Mouse (Mus musculus) kidney, postnatal 25 days (tissue): ENCODE data around the gene Mrps15.

Experiments
- DNase-seq, 2 experiments: peaks; one replicate each; pipeline ENCODE4 v3.0.0; 2021; ENCODE audit warnings: mixed read lengths in 2 of 2

The Mrps15 gene

DNA sequence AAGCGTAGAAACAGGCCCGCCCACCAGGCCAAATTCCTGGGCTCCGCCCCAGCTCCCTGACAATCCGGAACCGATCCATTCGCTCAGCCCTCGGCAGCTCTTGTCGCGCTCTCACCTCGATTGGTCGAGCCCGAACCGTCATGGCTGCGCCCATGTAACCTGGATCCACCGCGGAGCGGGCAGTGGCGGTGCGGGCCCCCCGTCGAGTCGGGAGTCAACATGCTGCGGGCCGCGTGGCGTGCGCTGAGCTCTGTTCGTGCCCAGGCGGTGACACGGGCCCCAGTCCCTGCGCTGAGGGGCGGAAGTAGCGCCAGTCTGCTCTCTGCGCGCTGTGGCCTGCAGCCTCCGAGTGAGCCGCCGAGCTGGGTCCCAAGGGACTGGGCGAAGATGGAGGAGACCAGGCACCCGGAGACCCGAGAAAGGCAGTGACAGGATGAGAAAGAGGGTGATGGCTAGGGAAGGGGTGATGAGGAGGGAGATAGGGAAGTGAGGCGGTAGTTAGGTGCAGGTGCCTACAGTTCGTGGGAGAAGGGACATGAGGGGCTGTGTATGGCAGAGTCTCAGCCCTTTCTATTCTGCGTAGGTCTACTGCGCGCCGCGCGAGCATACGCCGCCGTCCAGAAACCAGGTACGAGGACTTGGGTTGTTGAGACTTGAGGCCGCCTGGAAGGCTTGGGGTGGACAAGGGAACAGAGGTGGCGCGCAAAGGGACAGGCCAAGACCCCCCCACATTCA is at the start of gene Mrps15:
Mrps15 (plus strand) TSS at position 75 of the 735 bp plus-strand sequence.
- peak; percentile 89 to 94 for DNase-seq

DNA sequence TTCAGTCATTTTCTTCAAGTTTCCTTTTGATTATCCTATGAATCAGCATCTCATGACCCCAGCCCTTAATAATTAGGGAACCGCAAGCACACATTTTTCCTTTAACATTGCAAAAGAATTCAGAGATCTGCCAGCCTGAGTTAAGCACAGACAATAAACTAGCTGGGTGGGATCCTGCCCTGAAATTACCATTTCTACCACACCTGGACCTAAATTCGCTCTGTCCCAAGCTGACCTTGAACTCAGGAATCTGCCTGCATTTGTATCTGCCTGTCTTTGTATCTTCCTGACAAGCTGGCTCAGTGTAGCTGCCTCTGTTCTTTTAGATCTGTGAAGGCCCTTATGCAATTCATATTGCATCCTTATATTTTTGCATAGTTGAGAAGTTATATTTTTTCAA is 48.9 kb upstream of the Mrps15 start:
- no peak for DNase-seq

- no peak for DNase-seq
These were observed 45.2 kb upstream of the Mrps15 start for GRCm38 (mm10) chr4:126001311-126002199.

DNA sequence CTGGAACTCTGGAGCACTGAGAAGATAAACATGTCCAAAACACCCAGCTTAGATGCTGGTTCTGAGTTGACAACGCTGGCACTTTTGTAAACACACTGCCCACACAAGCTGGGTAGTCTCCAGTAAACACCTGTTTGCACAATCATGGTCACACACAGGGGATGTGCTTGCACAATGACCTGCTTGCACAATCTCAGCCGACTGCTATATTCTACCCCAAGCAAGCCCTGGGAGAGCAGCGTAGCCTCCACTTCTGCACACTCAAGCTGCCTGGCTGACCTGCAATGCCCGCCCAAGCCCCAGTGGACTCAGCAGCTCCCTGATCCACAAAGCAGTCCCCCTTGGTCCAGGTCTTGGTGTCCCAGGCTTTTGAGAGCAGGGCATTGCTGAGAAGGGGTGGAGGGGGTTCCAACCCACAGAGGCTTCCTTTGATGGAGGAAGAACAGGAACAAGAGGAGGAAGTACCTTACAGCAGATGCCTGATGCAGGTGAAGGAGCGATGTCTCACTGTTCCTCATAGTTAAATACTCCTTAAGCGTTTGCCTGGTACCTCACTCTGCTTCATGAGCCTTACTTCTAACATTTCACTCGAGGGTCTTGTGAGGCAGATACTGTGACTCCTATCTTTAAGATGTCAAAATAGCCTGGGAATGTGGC is 28.9 kb upstream of the Mrps15 start:
- DNase-seq: no peak

- DNase-seq: no peak
These were observed 27.7 kb upstream of the Mrps15 start for GRCm38 (mm10) chr4:126018966-126019538.

DNA sequence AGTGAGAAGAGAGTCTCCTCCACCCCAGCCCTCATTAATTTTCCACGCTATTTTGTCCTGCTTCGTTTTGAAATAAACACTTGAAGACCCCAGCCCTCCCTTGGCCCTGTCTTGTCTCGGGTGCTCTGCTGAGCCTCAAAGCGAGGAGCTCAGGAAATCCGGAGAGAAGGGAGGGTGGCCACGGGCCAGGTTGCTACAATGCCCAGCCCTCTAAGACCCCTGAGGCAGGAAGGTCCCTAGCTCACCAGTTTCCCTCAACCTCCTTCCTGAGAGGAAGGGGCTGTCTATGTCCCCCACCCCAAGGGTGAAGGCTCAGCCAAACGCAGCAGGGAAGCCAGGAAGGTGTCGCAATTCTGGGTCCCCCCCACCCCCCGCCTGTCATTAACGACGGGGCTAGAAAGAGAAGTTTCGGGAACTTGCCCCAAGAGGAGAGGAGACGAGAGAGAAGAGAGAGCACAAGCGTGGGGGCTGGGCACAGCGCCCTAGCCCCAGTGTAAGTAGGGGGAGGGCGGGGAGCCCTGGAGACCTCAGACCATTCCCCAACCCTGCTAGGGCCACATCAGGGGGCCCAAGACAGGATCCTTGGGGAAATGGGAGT is 22.3 kb upstream of the Mrps15 start, which contains the start of gene Csf3r:
Csf3r (plus strand) TSS at position 248 of the 598 bp plus-strand sequence.
- no peak for DNase-seq

DNA sequence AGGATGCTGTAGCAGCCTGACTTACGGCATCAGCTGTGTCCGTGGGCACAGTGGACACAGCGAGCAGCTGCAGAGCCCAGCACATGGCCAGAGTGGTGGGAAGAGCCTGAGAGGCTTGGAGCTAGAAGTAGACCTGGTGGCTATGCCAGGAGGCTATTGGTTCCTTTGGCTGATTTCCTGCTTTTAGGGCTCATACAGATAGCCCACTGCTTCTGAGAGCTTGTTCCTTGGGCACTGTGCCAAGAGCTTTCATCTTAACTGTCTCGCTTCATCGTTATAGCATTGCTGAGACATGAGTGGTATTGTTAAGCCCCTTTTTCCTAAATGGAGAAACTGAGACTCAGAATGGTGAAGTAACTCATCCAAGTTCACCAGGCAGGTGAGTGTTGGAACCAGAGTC is 20.9 kb upstream of the Mrps15 start:
- no peak for DNase-seq

GRCm38 (mm10) chr4:126027980-126028379 is 18.7 kb upstream of the Mrps15 start:
- DNase-seq: no peak

DNA sequence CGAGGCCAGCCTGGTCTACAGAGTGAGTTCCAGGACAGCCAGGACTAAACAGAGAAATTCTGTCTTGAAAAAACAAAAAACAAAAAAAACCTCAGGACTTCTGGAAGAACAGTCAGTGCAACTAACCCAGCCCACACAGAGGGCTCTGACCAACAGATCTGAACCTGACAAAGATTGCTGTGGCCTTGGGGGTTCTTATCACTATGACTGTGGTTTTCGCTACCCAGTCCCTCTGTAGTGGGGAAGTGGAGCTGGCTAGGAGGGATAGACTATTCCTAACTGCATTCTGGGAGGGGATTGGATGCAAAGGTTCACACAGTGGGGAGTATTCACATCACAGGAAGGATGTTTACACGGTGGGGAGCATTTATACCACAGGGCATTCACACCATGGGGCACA is 17.7 kb upstream of the Mrps15 start:
- DNase-seq: no peak

DNA sequence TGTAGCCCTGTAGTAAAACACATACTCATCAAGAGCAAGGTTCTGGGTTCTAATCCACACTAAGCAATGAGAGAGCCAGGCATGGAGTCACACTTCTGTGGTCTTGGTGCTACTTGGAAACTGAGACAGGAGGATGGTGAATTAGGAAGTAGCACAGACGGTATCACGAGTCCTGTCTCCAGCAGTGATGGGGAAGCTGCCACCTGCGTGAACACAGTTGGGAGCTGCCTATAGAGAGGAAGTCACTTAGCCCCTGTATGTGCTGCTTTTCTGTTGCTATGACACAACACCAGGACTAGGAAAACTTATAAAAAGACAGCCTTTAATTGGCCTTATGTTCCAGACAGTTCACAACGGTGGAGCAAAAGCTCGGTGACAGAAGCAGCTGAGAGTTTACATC is 16.0 kb upstream of the Mrps15 start:
- no peak for DNase-seq

- DNase-seq: no peak
These were observed 11.3 kb upstream of the Mrps15 start for GRCm38 (mm10) chr4:126035413-126035812.

- DNase-seq: no peak
These were observed 4.9 kb downstream of the Mrps15 start for GRCm38 (mm10) chr4:126051617-126052016.

DNA sequence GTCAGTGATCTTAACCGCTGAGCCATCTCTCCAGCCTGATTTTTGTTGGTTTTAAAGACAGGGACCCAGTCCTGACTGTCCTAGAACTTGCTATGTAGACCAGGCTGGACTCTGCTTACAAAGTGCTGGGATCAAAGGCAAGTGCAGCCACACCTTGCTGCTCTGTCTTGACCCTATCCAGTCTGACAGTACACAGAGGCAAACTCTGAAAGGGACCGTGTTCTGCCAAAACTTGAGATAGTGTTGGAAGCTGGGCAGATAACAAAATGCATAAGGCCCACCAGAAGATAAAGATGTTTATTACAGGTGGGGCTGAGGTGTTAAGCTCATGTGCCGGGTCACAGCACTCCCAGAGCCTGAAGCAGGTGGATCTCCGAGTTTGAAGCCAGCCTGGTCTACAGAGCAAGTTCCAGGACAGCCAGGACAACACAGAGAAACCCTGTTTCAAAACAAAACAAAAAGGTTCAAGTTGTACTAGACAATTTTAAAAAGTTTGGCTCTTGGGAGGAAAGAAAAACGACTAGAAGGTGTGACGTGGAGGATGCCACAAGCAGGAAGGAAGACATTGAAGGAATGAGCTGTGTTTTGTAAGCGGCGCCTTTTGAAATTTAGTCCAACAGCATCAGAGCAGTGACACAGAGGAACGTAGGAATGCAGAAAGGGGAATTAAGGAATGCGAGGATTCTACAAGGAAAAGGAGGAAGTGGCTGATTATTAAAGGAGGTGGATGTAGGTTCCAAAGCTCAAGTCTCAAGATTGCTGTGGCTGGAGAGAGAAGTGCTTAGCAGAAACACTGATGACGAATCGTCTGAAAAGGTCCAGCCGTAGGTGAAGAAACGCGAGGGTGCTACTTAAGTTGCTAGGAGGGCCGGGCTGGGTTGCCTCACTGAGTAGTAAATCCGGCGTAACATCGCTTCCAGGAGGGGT is 10.7 kb downstream of the Mrps15 start:
- no peak for DNase-seq

- peak; percentile 92 to 95 for DNase-seq
These were observed 11.6 kb downstream of the Mrps15 start, which contains the start of gene Oscp1 for GRCm38 (mm10) chr4:126058134-126058996. Oscp1 (plus strand) TSS chr4:126058565.

DNA sequence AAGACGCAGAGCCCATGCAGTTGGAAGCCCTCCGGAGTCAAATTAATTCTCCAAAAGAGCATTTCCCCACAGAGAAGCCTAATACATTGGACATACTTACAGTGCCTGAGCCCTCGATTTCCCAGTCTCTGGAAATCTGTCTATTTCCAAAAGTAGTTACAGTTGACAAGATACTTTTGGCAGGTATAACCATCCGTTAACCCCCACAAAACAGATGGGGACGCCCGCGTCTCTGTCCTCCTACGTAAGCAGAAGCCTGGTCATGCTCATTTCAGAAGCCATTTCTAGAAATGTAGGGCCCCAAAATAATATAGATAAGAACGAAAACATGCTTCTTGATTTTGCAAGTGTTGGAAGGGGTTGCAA is 12.3 kb downstream of the Mrps15 start:
- DNase-seq: no peak

GRCm38 (mm10) chr4:126062856-126063255 is 16.1 kb downstream of the Mrps15 start:
- peak in 1 of 2 experiments; percentile 32 for DNase-seq

DNA sequence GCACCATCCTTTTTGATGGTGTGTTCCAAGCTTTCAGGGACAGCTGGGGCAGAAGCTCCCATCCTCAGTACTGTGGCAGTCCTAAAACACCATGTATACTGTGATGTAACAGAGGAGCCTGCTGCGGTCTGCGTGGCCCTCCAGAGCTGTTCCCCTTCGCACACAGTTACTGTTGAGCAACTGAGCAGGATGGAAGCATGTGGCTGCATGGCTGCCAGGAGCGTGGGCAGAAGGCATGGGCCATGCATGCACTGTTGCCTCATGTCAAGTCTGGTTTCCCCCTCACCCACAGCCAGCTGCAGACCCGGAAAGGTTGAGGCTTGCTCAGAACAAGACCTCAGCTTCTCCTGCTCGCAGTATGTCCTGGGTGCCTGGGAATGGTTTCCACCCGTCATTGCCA is 18.5 kb downstream of the Mrps15 start:
- DNase-seq: no peak

DNA sequence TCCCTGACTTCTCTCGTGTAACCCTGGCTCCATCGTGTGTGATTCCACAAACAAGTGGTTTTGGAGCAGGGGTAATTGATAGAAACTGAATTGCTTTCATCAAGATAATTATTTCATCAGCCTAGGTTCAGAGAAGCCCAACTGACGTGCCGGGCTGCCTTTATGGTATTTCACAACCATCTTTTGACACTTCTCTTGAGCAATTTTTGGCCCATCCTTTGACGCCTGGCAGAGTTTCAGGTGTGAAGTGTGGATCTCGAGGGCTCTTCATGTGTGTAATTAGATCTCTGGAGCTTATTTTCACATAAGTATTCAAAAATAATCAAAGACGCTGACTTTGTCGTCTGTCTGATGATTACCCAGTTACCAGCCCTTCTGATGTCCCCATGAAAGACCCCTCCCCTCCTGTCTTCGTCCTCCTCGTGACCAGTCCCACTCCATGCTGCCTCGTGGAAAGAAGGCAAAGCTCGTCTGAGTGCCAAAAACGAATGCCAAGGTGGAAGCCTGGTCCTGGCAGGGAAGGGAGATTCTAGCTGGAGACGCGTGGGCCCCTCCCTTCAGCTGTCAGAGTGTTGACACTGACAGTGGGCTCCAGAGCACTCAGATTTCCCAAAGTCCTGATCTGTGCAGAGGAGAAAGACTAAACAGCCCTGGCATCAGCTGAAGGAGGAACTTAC is 20.8 kb downstream of the Mrps15 start:
- no peak for DNase-seq

GRCm38 (mm10) chr4:126068842-126069241 is 22.1 kb downstream of the Mrps15 start:
- DNase-seq: no peak

DNA sequence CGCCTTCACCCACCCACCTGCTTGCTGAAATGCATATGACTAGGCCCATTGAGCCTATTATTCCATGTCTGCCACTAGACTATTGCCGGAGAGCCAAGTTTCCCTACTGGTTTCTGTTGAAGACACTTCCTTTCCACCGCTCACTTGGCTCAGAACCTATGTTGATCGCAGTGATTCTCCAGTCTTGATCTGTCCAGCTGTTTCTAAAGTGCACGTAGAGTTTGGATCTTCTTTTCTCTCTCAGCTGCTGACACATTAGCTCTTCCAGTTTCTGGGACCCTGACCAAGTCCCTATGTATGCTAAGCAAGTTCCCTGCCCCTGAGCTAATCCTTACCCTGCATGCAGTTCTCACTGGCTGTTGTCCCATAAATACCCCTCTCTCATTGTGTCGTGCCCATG is 31.1 kb downstream of the Mrps15 start:
- no peak for DNase-seq
